Mouse (Mus musculus): ENCODE results near the gene Mast3. TPM values are rescaled to one million over a fixed set of nuclear protein-coding genes. Genes with fewer than 3 reads are reported as not detected.
A peak's percentile ranks its signal among the peaks of the same experiment; 100 is the strongest.

The Mast3 gene
- polyA plus RNA-seq, 1 experiment from 2014 or later: 5.6 TPM

GRCm38 (mm10) chr8:70816679-70817078 lies 11.8 kb upstream of the Mast3 start:
- Histone ChIP-seq H3K4me1 (peaks cover 12% of the 10 kb centered on the region), H3K9ac (no peak overlapping the region), H3K27ac (replicated peaks) (no peak overlapping the region), H3K9me3 (peaks cover 14% of the 10 kb centered on the region), H3K4me2 (peak overlapping the region; percentile 49), H3K27me3 (replicated peaks) (peaks cover 84% of the 10 kb centered on the region), H3K36me3 (no peaks in the 10 kb centered on the region), H3K4me3 (peak overlapping the region; percentile 17)
- WGBS: 8% methylated on average over 27 of the region's 30 CpGs
- ATAC-seq (ENCODE audit: extremely low read depth, insufficient number of reproducible peaks, low FRiP score, low TSS enrichment): peak; percentile 27; the same call in 1 of the 2 replicates

- no peak overlapping the region for H3K4me3 ChIP-seq
- peaks cover 81% of the 10 kb centered on the region for H3K27me3 ChIP-seq (replicated peaks)
- H3K4me2 ChIP-seq: no peak overlapping the region
- H3K9ac ChIP-seq: no peak overlapping the region
- no peaks in the 10 kb centered on the region for H3K36me3 ChIP-seq
- 57% methylated on average over 4 of the region's 4 CpGs for WGBS
- no peak for ATAC-seq (ENCODE audit: extremely low read depth, insufficient number of reproducible peaks, low FRiP score, low TSS enrichment)
- H3K9me3 ChIP-seq: no peaks in the 10 kb centered on the region; the same call in 1 of the 2 replicates
- peaks cover 6% of the 10 kb centered on the region for H3K4me1 ChIP-seq
- H3K27ac ChIP-seq (replicated peaks): no peak overlapping the region
Measured at GRCm38 (mm10) chr8:70812885-70813284, 8.0 kb upstream of the Mast3 start.

- Histone ChIP-seq H3K27me3 (replicated peaks) (peaks cover 78% of the 10 kb centered on the region), H3K9ac (no peak overlapping the region), H3K4me2 (no peak overlapping the region), H3K9me3 (no peaks in the 10 kb centered on the region), H3K27ac (replicated peaks) (no peak overlapping the region), H3K36me3 (no peaks in the 10 kb centered on the region), H3K4me1 (peaks cover 6% of the 10 kb centered on the region), H3K4me3 (no peak overlapping the region)
- ATAC-seq (ENCODE audit: extremely low read depth, insufficient number of reproducible peaks, low FRiP score, low TSS enrichment): no peak
- 36% methylated on average over 4 of the region's 4 CpGs for WGBS
Measured at GRCm38 (mm10) chr8:70812055-70812454, 7.2 kb upstream of the Mast3 start.

GRCm38 (mm10) chr8:70810962-70811680 lies 6.3 kb upstream of the Mast3 start:
- Histone ChIP-seq H3K4me3 (no peak overlapping the region), H3K27me3 (replicated peaks) (peaks cover 76% of the 10 kb centered on the region), H3K9me3 (no peaks in the 10 kb centered on the region), H3K4me1 (no peaks in the 10 kb centered on the region), H3K36me3 (no peaks in the 10 kb centered on the region), H3K27ac (replicated peaks) (no peak overlapping the region), H3K4me2 (no peak overlapping the region), H3K9ac (no peak overlapping the region)
- ATAC-seq (ENCODE audit: extremely low read depth, insufficient number of reproducible peaks, low FRiP score, low TSS enrichment): no peak
- WGBS: 65% methylated on average over 20 of the region's 20 CpGs

- peaks cover 72% of the 10 kb centered on the region for H3K27me3 ChIP-seq (replicated peaks)
- no peak overlapping the region for H3K4me2 ChIP-seq
Measured at GRCm38 (mm10) chr8:70808955-70809701, 4.3 kb upstream of the Mast3 start.

GRCm38 (mm10) chr8:70808239-70808638 lies 3.4 kb upstream of the Mast3 start, which contains the start of gene Il12rb1:
Gene Il12rb1, plus strand, starts transcription at chr8:70808449.
- 72% methylated on average over 5 of the region's 5 CpGs for WGBS
- ATAC-seq (ENCODE audit: extremely low read depth, insufficient number of reproducible peaks, low FRiP score, low TSS enrichment): no peak
- Histone ChIP-seq H3K27me3 (replicated peaks) (peaks cover 72% of the 10 kb centered on the region), H3K9ac (no peak within 1 kb of the TSS), H3K27ac (replicated peaks) (no peak within 1 kb of the TSS), H3K36me3 (no peaks in the 10 kb centered on the region), H3K4me2 (no peak within 1 kb of the TSS), H3K4me1 (peaks cover 13% of the 10 kb centered on the region), H3K4me3 (no peak within 1 kb of the TSS), H3K9me3 (no peaks in the 10 kb centered on the region)

More at GRCm38 (mm10) chr8:70808955-70809701, 4.3 kb upstream of the Mast3 start:
- H3K4me1 ChIP-seq: peaks cover 6% of the 10 kb centered on the region
- no peak overlapping the region for H3K9ac ChIP-seq
- no peak for ATAC-seq (ENCODE audit: extremely low read depth, insufficient number of reproducible peaks, low FRiP score, low TSS enrichment)
- H3K27ac ChIP-seq (replicated peaks): no peak overlapping the region
- no peak overlapping the region for H3K4me3 ChIP-seq
- no peaks in the 10 kb centered on the region for H3K9me3 ChIP-seq
- WGBS: 72% methylated on average over 8 of the region's 8 CpGs
- H3K36me3 ChIP-seq: no peaks in the 10 kb centered on the region

GRCm38 (mm10) chr8:70807304-70807703 lies 2.5 kb upstream of the Mast3 start:
- WGBS: 44% methylated on average over 1 of the region's 1 CpGs
- Histone ChIP-seq H3K4me3 (no peak overlapping the region), H3K4me2 (no peak overlapping the region), H3K27ac (replicated peaks) (no peak overlapping the region), H3K9ac (no peak overlapping the region), H3K4me1 (peaks cover 13% of the 10 kb centered on the region), H3K36me3 (no peaks in the 10 kb centered on the region), H3K27me3 (replicated peaks) (peaks cover 74% of the 10 kb centered on the region), H3K9me3 (no peaks in the 10 kb centered on the region)
- no peak for ATAC-seq (ENCODE audit: extremely low read depth, insufficient number of reproducible peaks, low FRiP score, low TSS enrichment)

GRCm38 (mm10) chr8:70806541-70806940 lies 1.7 kb upstream of the Mast3 start:
- no peaks in the 10 kb centered on the region for H3K9me3 ChIP-seq
- no peak for ATAC-seq (ENCODE audit: extremely low read depth, insufficient number of reproducible peaks, low FRiP score, low TSS enrichment)
- H3K36me3 ChIP-seq: no peaks in the 10 kb centered on the region
- no peak overlapping the region for H3K9ac ChIP-seq
- H3K27me3 ChIP-seq (replicated peaks): peaks cover 79% of the 10 kb centered on the region
- H3K4me2 ChIP-seq: no peak overlapping the region
- whole genome bisulfite sequencing: 77% methylated on average over 4 of the region's 4 CpGs
- H3K4me3 ChIP-seq: no peak overlapping the region
- no peak overlapping the region for H3K27ac ChIP-seq (replicated peaks)
- peaks cover 13% of the 10 kb centered on the region for H3K4me1 ChIP-seq

GRCm38 (mm10) chr8:70803761-70804480 lies 933 bp downstream of the Mast3 start:
- Histone ChIP-seq H3K27me3 (replicated peaks) (peaks cover 81% of the 10 kb centered on the region), H3K4me1 (peaks cover 13% of the 10 kb centered on the region), H3K9me3 (no peaks in the 10 kb centered on the region), H3K9ac (peak overlapping the region; percentile 75), H3K36me3 (no peaks in the 10 kb centered on the region), H3K27ac (replicated peaks) (no peak overlapping the region), H3K4me3 (peak overlapping the region; percentile 63), H3K4me2 (peak overlapping the region; percentile 95)
- 0 out of 2 replicates have a peak, but pooled peaks have one; percentile 10 for ATAC-seq (ENCODE audit: extremely low read depth, insufficient number of reproducible peaks, low FRiP score, low TSS enrichment)
- under 1% methylated on average over 43 of the region's 47 CpGs for WGBS

GRCm38 (mm10) chr8:70802786-70803510 lies 1.9 kb downstream of the Mast3 start:
- Histone ChIP-seq H3K9ac (no peak overlapping the region), H3K27me3 (replicated peaks) (peaks cover 88% of the 10 kb centered on the region), H3K27ac (replicated peaks) (no peak overlapping the region), H3K9me3 (no peaks in the 10 kb centered on the region), H3K4me3 (no peak overlapping the region), H3K36me3 (no peaks in the 10 kb centered on the region), H3K4me1 (peaks cover 16% of the 10 kb centered on the region), H3K4me2 (peak overlapping the region; percentile 95)
- ATAC-seq (ENCODE audit: extremely low read depth, insufficient number of reproducible peaks, low FRiP score, low TSS enrichment): no peak
- 59% methylated on average over 11 of the region's 11 CpGs for WGBS

GRCm38 (mm10) chr8:70801830-70802229 lies 3.0 kb downstream of the Mast3 start:
- H3K9ac ChIP-seq: no peak overlapping the region
- H3K9me3 ChIP-seq: no peaks in the 10 kb centered on the region
- peaks cover 21% of the 10 kb centered on the region for H3K4me1 ChIP-seq
- WGBS: 64% methylated on average over 1 of the region's 1 CpGs
- no peak overlapping the region for H3K4me2 ChIP-seq
- ATAC-seq (ENCODE audit: extremely low read depth, insufficient number of reproducible peaks, low FRiP score, low TSS enrichment): no peak
- peaks cover 85% of the 10 kb centered on the region for H3K27me3 ChIP-seq (replicated peaks)
- H3K27ac ChIP-seq (replicated peaks): no peak overlapping the region
- H3K4me3 ChIP-seq: no peak overlapping the region
- H3K36me3 ChIP-seq: no peaks in the 10 kb centered on the region

All from heart, embryonic 13.5 days (tissue).